ENCODE assay signal across 20 mouse cellular contexts in genomic region chr5:18342765-18343454, GRCm38 (mm10). TPM values are rescaled to one million over a fixed set of nuclear protein-coding genes. Genes with fewer than 3 reads are reported as not detected.
DNase-seq lines count a peak whose midpoint lies in the region; ATAC-seq lines count a peak whose summit lies in the region.
"Had no signal": no experiment of that assay in that cellular context is flagged by ENCODE, and none has a peak within 500 bp of the region (broad histone marks: within the 10 kb centered on the region; RNA-seq: fewer than 3 reads in every experiment).

No protein-coding gene starts in this region.

- ATAC-seq in erythroblast, adult 5-6 weeks (replicated peaks; ENCODE audit: low FRiP score, poor library complexity, severe bottlenecking), result no peak
- ATAC-seq: activated CD4-positive, CD25-positive, alpha-beta regulatory T cell, adult 4 months; forebrain, embryonic 14.5 days had no signal

- peak; percentile 44 for DNase-seq in heart, adult 11 months
- DNase-seq in heart, postnatal 10 days, result no peak
- DNase-seq in right cerebral cortex, postnatal 14 days, result peak; percentile 38
- no peak for DNase-seq in right cerebral cortex, postnatal 10 days (ENCODE audit: low spot score in 2 of 2)
- DNase-seq in cerebellum, postnatal 14 days, result peak; percentile 52 to 58
- DNase-seq in Muller cell, postnatal 12 days (ENCODE audit: inconsistent ontology term), result no peak
- DNase-seq: adrenal gland, adult 8-10 months; embryo, embryonic 11 days; gastrocnemius, postnatal 25 days; heart, adult 2 months; kidney, adult 8-10 months; kidney, postnatal 10 days; lung, adult 18-20 months; lung, postnatal 10 days; thymus, adult 2 months; thymus, postnatal 4 days had no signal

- intact Hi-C loops in heart, postnatal 10 days (cut with DNase I), result no loop called here

RNA-seq across cellular contexts. Expression of gene Gnai1, which starts 17.2 kb away (rescaled TPM):
- total RNA-seq in heart, postnatal 10 days (2021), result 10 to 100 TPM; 15.0 to 16.4 TPM
- not detected in 2 replicates for total RNA-seq in erythroblast, adult 5-6 weeks (2015; ENCODE audit: low replicate concordance)
- total RNA-seq in erythroblast, adult 5-6 weeks (2017; ENCODE audit: low replicate concordance), result 0.26 TPM in 1 of 2 replicates, not detected in the other
- total RNA-seq: MEL had no signal

Comparison
In these comparisons a context has a peak if more than half of its experiments do, and no peak if none do; other contexts are left out.
1. DNase-seq: peak in heart, adult 11 months (single experiment), right cerebral cortex, postnatal 14 days (single experiment) and cerebellum, postnatal 14 days (2 of 2); none in heart, postnatal 10 days (0 of 2), right cerebral cortex, postnatal 10 days (0 of 2) and Muller cell, postnatal 12 days (single experiment).
2. RNA of gene Gnai1, which starts 17.2 kb away (total RNA-seq): 15.0 to 16.4 TPM in heart, postnatal 10 days; 0.26 TPM in erythroblast, adult 5-6 weeks; every median in the first group is over 10 times any median in the second.